Mouse (Mus musculus) left cerebral cortex, postnatal 25 days (tissue): ENCODE results near the gene Sez6l. TPM values are rescaled to one million over a fixed set of nuclear protein-coding genes. Genes with fewer than 3 reads are reported as not detected.

Experiments used
- DNase-seq, 2 experiments: peaks; one replicate each; pipeline ENCODE4 v3.0.0; 2022; ENCODE audit warnings: low spot score in 2 of 2, mixed read lengths in 1 of 2
- intact Hi-C: fragments of 180-260 bp; cut with DNase I; formaldehyde crosslinking; loops from one replicate; pipeline ENCODE4 v1.15.1; 2025
- total RNA-seq, 2 experiments: library from RNA; stranded (reverse); gene quantifications; 2 replicates each; pipeline ENCODE4 v1.2.3; 2021

The Sez6l gene
- 100 to 1,000 TPM; 153 to 166 TPM for total RNA-seq

GRCm38 (mm10) chr5:112576993-112577670 lies at the start of gene Sez6l:
Gene Sez6l, minus strand, starts transcription at chr5:112577185.
- intact Hi-C loops: loop anchor here (2.0 to 5.0 kb wide), 4 partner anchors 65 to 275 kb away; no protein-coding TSS in a partner anchor

DNA sequence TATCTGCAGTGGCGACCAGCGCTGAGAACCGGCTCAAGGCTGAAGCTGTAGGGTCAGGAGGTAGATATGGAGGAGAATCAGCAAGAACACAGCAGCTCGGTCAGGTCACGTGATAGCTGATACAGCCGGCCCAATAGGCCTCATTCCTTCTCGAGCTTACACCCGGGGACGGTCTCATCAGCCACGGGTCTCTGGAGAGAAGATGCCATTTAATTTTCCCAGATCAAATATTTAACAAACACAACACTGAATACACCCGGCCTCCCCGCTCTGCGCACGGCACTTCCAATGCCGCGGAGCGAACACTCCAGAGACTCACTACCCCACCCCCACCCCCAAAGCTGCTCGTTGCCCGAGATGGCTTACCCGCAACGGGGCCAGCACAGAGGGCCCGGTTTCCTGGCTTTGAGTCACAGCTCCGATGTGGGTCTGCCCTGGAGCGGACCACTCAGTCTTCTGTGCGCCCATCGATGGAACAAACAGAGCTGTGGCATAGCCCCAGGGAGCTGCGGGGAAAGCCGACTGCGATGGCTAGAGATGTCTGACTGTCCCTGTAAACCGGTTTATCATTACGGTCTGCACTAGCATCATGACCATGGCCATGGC lies 48.7 kb upstream of the Sez6l start:
- intact Hi-C loops: no loop called here
- no peak for DNase-seq

More at GRCm38 (mm10) chr5:112576993-112577670, at the start of gene Sez6l:
- peak; percentile 83 to 86 for DNase-seq

DNA sequence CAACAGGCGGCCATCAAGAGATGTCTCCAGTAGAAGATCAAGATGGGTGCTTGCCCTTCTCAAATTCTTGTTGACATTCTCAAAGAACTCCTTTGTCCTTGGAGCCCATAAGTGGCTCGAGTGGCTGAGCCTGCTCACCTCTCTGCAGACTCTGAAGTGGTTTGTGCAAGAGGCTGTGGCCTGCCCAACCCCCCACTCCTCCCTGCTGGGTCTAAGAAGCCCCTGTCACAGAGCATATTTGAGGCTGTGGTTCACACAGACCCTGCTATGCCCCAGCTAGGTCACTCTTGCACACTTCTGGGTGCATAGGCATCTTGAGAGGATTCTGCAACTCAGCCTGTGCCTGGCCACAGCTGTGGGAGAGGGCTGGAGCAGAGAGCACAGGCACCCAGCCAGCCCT lies 46.0 kb upstream of the Sez6l start:
- intact Hi-C loops: no loop called here
- DNase-seq: no peak

GRCm38 (mm10) chr5:112620256-112620655 lies 43.3 kb upstream of the Sez6l start:
- intact Hi-C loops: no loop called here
- no peak for DNase-seq

GRCm38 (mm10) chr5:112619344-112619743 lies 42.4 kb upstream of the Sez6l start:
- no peak for DNase-seq
- intact Hi-C loops: no loop called here

DNA sequence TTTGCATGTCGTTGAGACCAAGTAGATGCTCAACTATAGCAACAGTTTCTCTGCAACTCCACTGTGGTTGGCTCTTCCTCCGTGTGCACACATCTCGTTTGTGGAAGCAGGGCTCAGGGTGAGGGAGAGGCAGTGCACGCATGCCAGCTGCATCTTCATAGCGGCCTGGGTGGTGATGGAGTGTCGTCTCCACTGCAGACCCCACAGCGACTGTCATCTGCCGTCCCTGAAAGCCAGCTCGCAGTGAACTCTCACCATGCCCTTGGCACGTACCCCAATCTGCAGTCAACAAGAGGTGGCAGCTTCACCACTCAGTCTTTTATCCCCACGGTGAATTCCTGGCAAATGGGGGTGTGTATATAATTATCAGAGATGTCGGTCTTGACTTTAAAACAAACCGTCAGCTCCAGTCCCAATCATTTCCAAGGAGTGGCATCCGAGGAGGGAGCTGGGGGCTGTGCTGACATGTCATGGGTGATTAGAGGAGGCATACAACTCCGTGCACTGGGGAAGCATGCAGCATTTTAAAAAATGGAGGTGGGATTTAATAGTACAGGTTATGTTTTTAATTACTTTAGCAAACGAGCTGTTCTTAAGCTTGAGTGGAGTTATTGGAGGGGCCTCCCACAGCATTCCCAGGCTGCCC lies 40.7 kb upstream of the Sez6l start:
- intact Hi-C loops: no loop called here
- DNase-seq: no peak

- intact Hi-C loops: no loop called here
- DNase-seq: peak in 1 of 2 experiments; percentile 27
Measured at GRCm38 (mm10) chr5:112615946-112616617, 39.1 kb upstream of the Sez6l start.

- intact Hi-C loops: no loop called here
- DNase-seq: peak in 1 of 2 experiments; percentile 17
Measured at GRCm38 (mm10) chr5:112607867-112608516, 31.0 kb upstream of the Sez6l start.

- intact Hi-C loops: no loop called here
- DNase-seq: no peak
Measured at GRCm38 (mm10) chr5:112607119-112607518, 30.1 kb upstream of the Sez6l start.

GRCm38 (mm10) chr5:112605371-112605770 lies 28.4 kb upstream of the Sez6l start:
- intact Hi-C loops: no loop called here

GRCm38 (mm10) chr5:112604251-112604650 lies 27.3 kb upstream of the Sez6l start:
- peak in 1 of 2 experiments; percentile 49 for DNase-seq
- intact Hi-C loops: no loop called here

More at GRCm38 (mm10) chr5:112605371-112605770, 28.4 kb upstream of the Sez6l start:
- peak in 1 of 2 experiments; percentile 37 for DNase-seq

GRCm38 (mm10) chr5:112603594-112603993 lies 26.6 kb upstream of the Sez6l start:
- intact Hi-C loops: no loop called here
- DNase-seq: no peak

- no peak for DNase-seq
Measured at GRCm38 (mm10) chr5:112600309-112600939, 23.4 kb upstream of the Sez6l start.

DNA sequence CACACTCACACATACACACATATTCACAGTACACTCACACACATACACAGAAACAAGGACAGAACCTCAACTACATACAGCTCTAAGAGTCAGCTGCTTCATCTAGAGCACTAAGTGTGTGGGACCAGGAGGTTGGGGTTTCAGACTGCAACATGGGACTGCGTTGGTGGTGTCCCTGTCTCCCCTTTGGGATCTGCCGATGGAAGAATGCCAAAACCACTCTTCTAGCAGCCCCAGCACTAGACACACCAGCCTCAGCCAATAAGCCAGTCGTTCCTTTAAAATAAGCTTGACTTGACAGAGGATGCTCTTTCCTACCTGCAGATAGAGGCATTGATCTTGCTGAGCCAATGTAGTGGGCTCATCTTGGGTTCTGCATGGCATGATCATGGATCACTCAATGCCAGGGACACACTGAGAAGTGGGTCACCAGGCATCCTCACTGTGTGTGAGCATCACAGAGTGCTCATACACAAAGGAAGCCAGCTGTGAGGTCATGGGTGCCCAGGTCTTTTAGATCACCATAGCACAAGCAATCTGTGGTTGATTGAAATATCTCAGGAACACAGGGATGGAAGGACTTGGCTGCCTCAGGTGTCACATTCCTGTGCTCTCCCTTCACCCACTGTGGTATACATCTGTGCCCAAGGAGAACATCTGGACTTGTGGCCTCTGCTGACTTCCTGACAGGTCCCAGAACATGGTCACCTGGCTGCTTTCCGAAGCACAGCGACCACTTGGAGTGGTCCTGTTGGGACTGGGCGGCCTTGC lies 22.7 kb upstream of the Sez6l start:
- DNase-seq: no peak
- intact Hi-C loops: no loop called here

More at GRCm38 (mm10) chr5:112600309-112600939, 23.4 kb upstream of the Sez6l start:
- intact Hi-C loops: no loop called here

- intact Hi-C loops: no loop called here
Measured at GRCm38 (mm10) chr5:112597876-112598275, 20.9 kb upstream of the Sez6l start.

GRCm38 (mm10) chr5:112597307-112597706 lies 20.3 kb upstream of the Sez6l start:
- no peak for DNase-seq
- intact Hi-C loops: no loop called here

More at GRCm38 (mm10) chr5:112597876-112598275, 20.9 kb upstream of the Sez6l start:
- peak in 1 of 2 experiments; percentile 56 for DNase-seq

DNA sequence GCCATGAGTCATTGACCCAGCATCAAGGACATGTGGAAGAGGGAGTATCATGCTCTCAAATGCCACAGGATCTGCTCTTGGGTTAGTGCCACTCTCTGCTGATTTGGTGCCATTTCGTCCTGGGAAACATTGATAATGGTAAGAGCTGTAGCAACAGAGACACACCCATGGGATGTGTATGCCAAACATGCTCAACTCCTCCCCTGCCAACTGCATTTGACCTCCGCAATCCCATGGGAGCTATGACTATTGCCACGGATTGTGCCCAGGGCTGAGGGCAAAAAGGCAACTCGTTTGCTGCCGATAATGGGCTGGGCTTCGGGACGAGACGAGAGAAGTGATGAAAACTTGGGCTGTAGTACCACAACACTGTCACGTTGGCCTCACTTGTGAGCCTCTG lies 19.7 kb upstream of the Sez6l start:
- DNase-seq: no peak
- intact Hi-C loops: no loop called here
